Mouse (Mus musculus) heart, embryonic 11.5 days (tissue): ENCODE measurements around the gene Pde4dip. TPM values are rescaled to one million over a fixed set of nuclear protein-coding genes. Genes with fewer than 3 reads are reported as not detected.

Experiments
- ATAC-seq: fragments of 200-750 bp; cut with Nextera tagmentation; replicated peaks from 2 replicates; pipeline ENCODE4 v1.8.0; 2017; ENCODE audit warnings: moderate library complexity; ENCODE audit not compliant: insufficient number of reproducible peaks, low FRiP score, low TSS enrichment
- H3K27ac ChIP-seq: fragments of 300-500 bp; sonication (generic); 2 replicates; pipeline ENCODE4 v1.5.1; 2014; ENCODE audit warnings: mild to moderate bottlenecking, low read depth, low read length
- H3K27me3 ChIP-seq: fragments of 300-500 bp; sonication (generic); 2 replicates; pipeline ENCODE4 v1.6.1; 2014; ENCODE audit warnings: mild to moderate bottlenecking, low read length, mixed read lengths; ENCODE audit not compliant: control insufficient read depth, insufficient read depth
- H3K36me3 ChIP-seq: fragments of 300-500 bp; sonication (generic); 2 replicates; pipeline ENCODE4 v1.6.1; 2014; ENCODE audit warnings: mild to moderate bottlenecking, low read length, moderate library complexity, mixed read lengths; ENCODE audit not compliant: control insufficient read depth, insufficient read depth
- H3K4me1 ChIP-seq: fragments of 300-500 bp; sonication (generic); 2 replicates; pipeline ENCODE4 v1.6.1; 2014; ENCODE audit warnings: low read length; ENCODE audit not compliant: control insufficient read depth, insufficient read depth
- H3K4me2 ChIP-seq: fragments of 300-500 bp; sonication (generic); 2 replicates; pipeline ENCODE4 v1.6.1; 2014; ENCODE audit warnings: mild to moderate bottlenecking, moderate library complexity
- H3K4me3 ChIP-seq: fragments of 300-500 bp; sonication (generic); 2 replicates; pipeline ENCODE4 v1.5.1; 2014; ENCODE audit warnings: low read depth, low read length
- H3K9ac ChIP-seq: fragments of 300-500 bp; sonication (generic); 2 replicates; pipeline ENCODE4 v1.6.1; 2014; ENCODE audit warnings: mild to moderate bottlenecking, low read depth, low read length, moderate library complexity
- H3K9me3 ChIP-seq: fragments of 300-500 bp; sonication (generic); replicated peaks from 2 replicates; pipeline ENCODE4 v1.6.1; 2016; ENCODE audit warnings: low read length; ENCODE audit not compliant: control insufficient read depth
- WGBS: fragments of 180-500 bp; shearing (Covaris S2); extraction: QIAGEN DNeasy Blood & Tissue Kit; methylation state at CpG from one replicate; pipeline ENCODE4 v1.1.7; 2014; ENCODE audit not compliant: insufficient replicate concordance; 5-methylcytosine and 5-hydroxymethylcytosine counted together
- polyA plus RNA-seq: library from polyadenylated mRNA; unstranded; fragments of >200 nt; fragmentation: Nextera tagmentation; extraction: Ambion mirVana; gene quantifications from 2 replicates; pipeline ENCODE4 v1.2.1, GENCODE M21; 2014

The Pde4dip gene
- polyA plus RNA-seq, 1 experiment from 2014 or later, result 69.8 TPM

DNA sequence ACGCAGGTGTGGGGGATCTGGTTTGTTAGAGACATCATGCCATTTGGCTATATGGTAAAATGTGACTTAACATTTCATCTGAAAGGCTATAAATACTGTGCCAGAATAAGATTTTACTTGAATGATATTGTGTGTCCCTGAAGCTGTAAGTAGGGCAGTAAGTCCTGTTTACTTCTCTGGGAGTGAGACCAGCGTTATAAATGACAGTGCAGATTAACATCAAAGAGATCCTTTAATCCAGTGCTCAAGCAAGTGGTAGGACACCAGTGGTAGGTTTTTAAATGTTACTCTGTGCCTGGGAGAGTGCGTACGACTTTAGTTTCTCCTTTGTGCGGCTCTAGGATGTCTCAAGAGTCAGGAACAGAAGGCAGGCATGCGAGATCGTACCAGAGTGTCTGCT is 22.6 kb upstream of the Pde4dip start:
- Histone ChIP-seq H3K27ac (no peak overlapping the region), H3K4me2 (no peak overlapping the region), H3K27me3 (no peaks in the 10 kb centered on the region), H3K9me3 (no peaks in the 10 kb centered on the region), H3K4me1 (no peaks in the 10 kb centered on the region), H3K9ac (no peak overlapping the region), H3K4me3 (no peak overlapping the region), H3K36me3 (peaks cover 6% of the 10 kb centered on the region; the same call in 1 of the 2 replicates)
- WGBS, result 85% methylated on average over 7 of the region's 7 CpGs
- no peak for ATAC-seq

DNA sequence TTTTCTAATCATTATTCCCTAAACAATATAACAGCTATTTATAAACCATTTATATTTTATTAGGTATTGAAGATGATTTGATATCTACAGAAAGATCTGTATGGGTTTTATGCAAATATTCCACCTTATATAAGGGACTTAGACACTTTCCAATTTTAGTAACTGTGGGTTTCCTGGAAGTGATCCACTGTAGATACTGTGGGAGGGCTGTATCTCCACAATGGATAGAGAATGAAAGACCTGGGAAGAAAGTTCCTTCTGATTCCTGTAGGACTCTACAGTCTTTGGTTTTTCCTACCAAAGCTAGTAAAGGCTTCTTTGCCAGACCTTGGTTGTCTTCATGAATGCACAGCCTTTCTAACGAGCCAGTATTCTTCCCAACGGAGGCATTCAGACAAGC is 21.2 kb upstream of the Pde4dip start:
- H3K4me2 ChIP-seq, result no peak overlapping the region
- H3K27me3 ChIP-seq, result no peaks in the 10 kb centered on the region
- H3K9me3 ChIP-seq, result no peaks in the 10 kb centered on the region
- 88% methylated on average over 2 of the region's 2 CpGs for WGBS
- no peaks in the 10 kb centered on the region for H3K4me1 ChIP-seq
- H3K4me3 ChIP-seq, result no peak overlapping the region
- 0 out of 2 replicates have a peak, but pooled peaks cover 6% of the 10 kb centered on the region for H3K36me3 ChIP-seq
- ATAC-seq, result no peak
- H3K9ac ChIP-seq, result no peak overlapping the region
- no peak overlapping the region for H3K27ac ChIP-seq

DNA sequence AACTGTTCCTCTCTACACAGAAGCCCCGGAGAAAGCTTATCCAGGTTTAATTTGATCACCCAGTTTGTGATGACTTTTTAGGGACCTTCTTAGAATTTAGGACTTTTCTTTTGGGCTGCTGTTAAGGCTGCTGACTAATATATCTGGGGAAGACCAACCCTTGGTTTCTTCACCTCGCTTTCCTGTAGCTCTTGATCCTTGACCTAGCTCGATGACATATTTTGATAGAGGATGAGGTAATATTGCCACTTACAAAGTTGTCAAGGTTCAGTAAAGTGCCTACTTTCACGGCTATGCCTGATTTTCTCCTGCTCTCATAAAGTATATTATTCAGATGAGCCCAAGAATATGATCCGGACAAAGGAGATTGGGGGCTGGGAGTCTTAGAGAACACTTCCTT is 13.1 kb upstream of the Pde4dip start:
- peak overlapping the region; percentile 96 for H3K4me3 ChIP-seq
- 0 out of 2 replicates have a peak overlapping the region, but pooled peaks have one; percentile 50 for H3K27ac ChIP-seq
- ATAC-seq, result no peak
- peaks cover 7% of the 10 kb centered on the region; the same call in 1 of the 2 replicates for H3K4me1 ChIP-seq
- no peaks in the 10 kb centered on the region for H3K9me3 ChIP-seq
- no peaks in the 10 kb centered on the region for H3K36me3 ChIP-seq
- H3K27me3 ChIP-seq, result no peaks in the 10 kb centered on the region
- H3K4me2 ChIP-seq, result peak overlapping the region; percentile 81
- peak overlapping the region; percentile 94 for H3K9ac ChIP-seq
- 13% methylated on average over 5 of the region's 5 CpGs for WGBS

DNA sequence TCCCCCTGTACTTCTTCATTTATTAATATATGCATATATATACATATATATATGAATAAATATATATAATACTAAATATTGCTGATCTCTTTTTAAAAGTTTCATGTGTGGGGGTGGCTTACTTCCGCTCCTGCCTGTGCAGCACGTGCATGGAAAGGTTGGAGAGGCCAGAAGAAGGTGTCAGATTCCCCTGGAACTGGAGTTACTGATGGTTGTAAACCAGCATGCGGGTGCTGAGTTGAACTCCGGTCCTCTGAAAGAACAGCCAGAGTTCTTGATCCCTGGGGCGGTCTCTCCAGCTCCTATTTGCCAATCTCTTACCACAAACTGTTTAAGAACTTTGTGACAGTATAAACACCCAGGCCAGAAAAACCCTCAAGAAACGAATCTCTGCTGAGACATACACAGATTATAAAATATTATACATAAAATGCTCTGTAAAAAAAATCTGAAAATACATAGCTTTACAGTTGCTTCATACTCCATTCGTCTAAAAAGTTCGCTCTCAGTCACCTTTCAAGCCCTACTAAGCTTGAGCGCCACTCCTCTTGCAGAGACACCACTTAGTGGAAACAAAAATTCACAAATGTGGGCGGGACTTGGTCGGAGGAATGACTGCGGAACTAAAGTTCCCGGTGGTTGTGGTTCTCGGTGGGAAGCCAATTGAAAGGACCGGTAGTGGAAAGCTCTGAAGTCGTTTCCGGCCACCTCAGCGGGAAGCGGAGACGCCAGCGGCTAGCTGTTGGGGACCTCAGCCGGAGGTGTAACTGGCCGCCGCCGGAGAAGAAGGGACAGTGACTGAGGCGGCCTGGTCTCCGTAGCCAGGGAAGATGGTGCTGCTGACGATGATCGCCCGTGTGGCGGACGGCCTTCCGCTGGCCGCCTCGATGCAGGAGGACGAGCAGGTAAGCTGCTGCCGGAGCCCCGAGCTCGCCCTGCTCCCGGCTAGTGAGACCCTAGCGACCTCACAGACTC is 12.3 kb upstream of the Pde4dip start, which contains the start of gene Sec22b:
Gene Sec22b, plus strand, starts transcription at position 675 of the 975 bp plus-strand sequence.
- WGBS, result 5% methylated on average over 41 of the region's 41 CpGs
- Histone ChIP-seq H3K27ac (peak within 1 kb of the TSS; percentile 50; the same call in 1 of the 2 replicates), H3K9me3 (no peaks in the 10 kb centered on the region), H3K27me3 (no peaks in the 10 kb centered on the region), H3K36me3 (no peaks in the 10 kb centered on the region), H3K4me1 (peaks cover 7% of the 10 kb centered on the region; the same call in 1 of the 2 replicates), H3K9ac (peak within 1 kb of the TSS; percentile 94), H3K4me2 (peak within 1 kb of the TSS; percentile 81), H3K4me3 (peak within 1 kb of the TSS; percentile 96)
- peak; percentile 77 for ATAC-seq

DNA sequence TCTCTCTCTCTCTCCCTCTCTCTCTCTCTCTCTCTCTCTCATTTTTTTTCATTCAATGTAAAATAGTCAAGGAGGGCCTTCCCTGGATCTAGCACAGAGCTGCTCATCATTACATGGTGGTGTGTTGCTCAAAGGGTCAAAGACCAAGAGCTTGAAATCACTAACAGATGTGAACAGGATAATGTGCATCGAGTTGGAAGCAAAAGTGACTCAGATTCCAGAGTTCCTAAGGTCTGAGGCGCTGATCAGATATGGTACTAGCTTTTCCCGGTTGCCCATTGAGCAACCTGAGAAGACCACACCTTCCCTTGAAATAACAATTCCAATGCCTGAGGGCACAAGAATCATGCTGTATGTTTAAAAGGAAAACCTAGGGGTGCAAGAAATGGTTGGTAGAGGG is 9.9 kb upstream of the Pde4dip start:
- Histone ChIP-seq H3K27me3 (no peaks in the 10 kb centered on the region), H3K4me1 (peaks cover 7% of the 10 kb centered on the region; the same call in 1 of the 2 replicates), H3K9ac (no peak overlapping the region), H3K4me3 (no peak overlapping the region), H3K36me3 (no peaks in the 10 kb centered on the region), H3K4me2 (no peak overlapping the region), H3K27ac (no peak overlapping the region), H3K9me3 (no peaks in the 10 kb centered on the region)
- 52% methylated on average over 3 of the region's 3 CpGs for WGBS
- ATAC-seq, result no peak

DNA sequence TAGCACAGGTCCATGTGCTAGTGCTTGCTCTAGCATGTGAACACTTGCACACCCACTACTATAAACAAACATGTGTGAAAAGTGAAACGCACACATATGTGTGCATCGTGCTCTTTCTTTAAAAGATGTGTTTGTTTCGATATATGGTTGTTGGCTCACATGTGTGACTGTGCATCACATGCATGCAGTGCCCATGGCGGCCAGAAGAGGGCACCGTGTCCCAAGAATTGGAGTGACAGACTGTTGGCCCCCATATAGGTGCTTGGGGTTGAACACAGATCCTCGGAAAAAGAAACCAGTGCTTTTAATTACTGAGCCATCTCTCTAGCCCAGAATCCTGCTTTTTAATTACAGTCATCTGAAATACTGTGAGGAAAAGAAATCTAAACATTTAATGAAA is 6.2 kb upstream of the Pde4dip start:
- 41% methylated on average over 6 of the region's 6 CpGs for WGBS
- H3K9me3 ChIP-seq, result no peaks in the 10 kb centered on the region
- no peak for ATAC-seq
- peaks cover 9% of the 10 kb centered on the region for H3K27me3 ChIP-seq
- H3K36me3 ChIP-seq, result no peaks in the 10 kb centered on the region
- H3K4me1 ChIP-seq, result no peaks in the 10 kb centered on the region
- H3K27ac ChIP-seq, result no peak overlapping the region
- H3K9ac ChIP-seq, result no peak overlapping the region
- H3K4me2 ChIP-seq, result no peak overlapping the region
- no peak overlapping the region for H3K4me3 ChIP-seq

DNA sequence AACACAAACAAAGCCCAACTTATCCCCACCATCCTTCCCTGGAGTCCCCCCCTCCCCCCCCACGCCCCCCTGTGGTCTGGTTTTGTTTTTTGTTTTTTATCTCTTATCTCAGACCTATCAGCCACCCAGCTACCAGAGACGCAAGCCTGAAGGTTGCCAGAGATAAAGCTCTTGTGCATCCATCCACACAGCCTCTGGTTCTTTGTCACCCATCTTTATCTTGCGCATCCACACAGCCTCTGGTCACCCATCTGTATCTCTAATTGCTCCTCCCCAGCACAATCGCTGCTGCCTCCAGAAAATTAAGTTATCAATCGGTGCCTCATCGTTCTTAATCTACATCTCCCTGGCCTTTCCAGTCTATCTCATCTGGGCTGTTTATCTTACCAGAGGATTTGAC is 1.7 kb upstream of the Pde4dip start:
- 13% methylated on average over 6 of the region's 6 CpGs for WGBS
- Histone ChIP-seq H3K36me3 (no peaks in the 10 kb centered on the region), H3K4me3 (no peak overlapping the region), H3K9ac (no peak overlapping the region), H3K27me3 (peaks cover 27% of the 10 kb centered on the region), H3K27ac (no peak overlapping the region), H3K9me3 (no peaks in the 10 kb centered on the region), H3K4me1 (0 out of 2 replicates have a peak, but pooled peaks cover 2% of the 10 kb centered on the region), H3K4me2 (no peak overlapping the region)
- no peak for ATAC-seq

DNA sequence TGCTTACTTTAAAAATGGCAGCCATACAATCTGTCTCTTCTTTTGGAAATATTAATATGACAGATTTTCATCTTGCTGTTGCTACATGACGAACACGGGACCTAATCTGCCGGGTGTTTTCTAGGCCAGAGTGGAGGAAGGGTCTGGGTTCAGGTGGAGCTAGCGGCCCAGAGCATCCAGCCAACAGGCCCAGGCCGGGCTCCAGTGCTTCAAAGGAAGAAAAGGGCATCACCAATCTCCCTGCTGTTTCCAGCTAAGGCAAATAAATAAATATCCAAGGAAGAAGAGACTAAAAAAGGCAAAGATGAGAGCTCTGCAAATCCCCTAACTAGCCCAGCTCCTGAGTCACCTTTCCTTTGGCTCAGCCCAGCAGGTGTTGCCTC is 731 bp downstream of the Pde4dip start:
- WGBS, result 49% methylated on average over 5 of the region's 5 CpGs
- Histone ChIP-seq H3K27ac (no peak overlapping the region), H3K4me3 (peak overlapping the region; percentile 54), H3K9me3 (no peaks in the 10 kb centered on the region), H3K4me1 (0 out of 2 replicates have a peak, but pooled peaks cover 2% of the 10 kb centered on the region), H3K4me2 (peak overlapping the region; percentile 95), H3K27me3 (peaks cover 27% of the 10 kb centered on the region), H3K9ac (no peak overlapping the region), H3K36me3 (no peaks in the 10 kb centered on the region)
- ATAC-seq, result no peak
